Mouse (Mus musculus): ENCODE measurements at regions not wholly inside any gene's neighbourhood (a gene's known extent, or its start where the extent isn't known, plus 50 kb on each side); places are given as distances from the start of the nearest gene placed in this dataset.
A peak's percentile ranks its signal among the peaks of the same experiment; 100 is the strongest.

DNA sequence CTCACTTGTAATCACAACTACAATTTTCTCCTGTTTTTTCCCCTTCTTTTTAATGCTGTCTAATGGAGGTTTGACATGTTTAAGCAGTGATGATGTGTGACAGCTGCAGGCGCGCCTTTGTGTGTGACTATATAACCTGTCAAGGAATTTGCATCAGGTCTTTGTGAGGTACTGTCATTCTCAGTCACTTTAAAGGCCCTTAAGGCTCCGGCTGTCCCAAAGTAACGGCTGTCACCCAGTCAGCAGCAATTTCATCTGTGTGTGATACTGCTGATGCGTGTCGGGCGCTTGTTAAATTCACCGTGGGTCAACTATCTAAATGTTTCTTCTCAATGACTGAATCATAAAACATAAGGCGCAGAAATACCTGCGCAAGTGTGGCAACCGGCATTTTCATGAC, 350.2 kb downstream of the Nup35 start:
- Histone ChIP-seq H3K4me1 (ENCODE audit: control insufficient read depth, insufficient read depth, low read length) (peaks cover 4% of the 10 kb centered on the region; the same call in 1 of the 2 replicates), H3K27ac (ENCODE audit: insufficient read depth, low read depth, low read length) (no peak overlapping the region), H3K36me3 (ENCODE audit: control insufficient read depth, insufficient read depth, low read length) (no peaks in the 10 kb centered on the region), H3K27me3 (replicated peaks; ENCODE audit: control insufficient read depth, insufficient read depth, low read length) (no peaks in the 10 kb centered on the region), H3K4me3 (ENCODE audit: insufficient read depth, low read depth, low read length) (no peak overlapping the region)
- 83% methylated on average over 11 of the region's 11 CpGs for WGBS
- TF ChIP-seq CTCF (conservative IDR thresholded peaks at IDR 0.05; ENCODE audit: insufficient read depth, insufficient read length, low read depth, low read length) (no peak), POLR2A (IDR thresholded peaks at IDR 0.05; ENCODE audit: low read depth, low read length) (no peak)
- DNase-seq, result no peak

DNA sequence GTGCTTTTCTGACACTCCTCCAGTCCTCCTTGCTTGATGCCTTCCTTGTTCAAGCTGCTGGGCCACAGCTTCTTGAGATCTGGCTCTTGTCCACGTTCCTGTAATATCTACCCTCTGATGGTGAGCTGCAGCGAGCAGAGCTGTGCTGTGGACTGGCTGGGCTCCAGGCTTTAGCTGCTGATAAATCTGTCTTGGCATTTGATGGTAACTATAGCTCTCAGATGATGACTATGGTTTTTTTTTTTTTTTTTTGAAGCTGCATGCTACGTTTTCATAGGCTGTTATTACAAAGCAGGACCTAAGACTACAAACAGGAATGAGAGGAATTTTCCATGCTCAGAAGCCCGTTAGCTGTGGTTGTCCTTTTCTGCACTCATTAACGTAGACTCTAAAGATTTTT, 352.3 kb downstream of the Nup35 start:
- TF ChIP-seq POLR2A (IDR thresholded peaks at IDR 0.05; ENCODE audit: low read depth, low read length) (no peak), CTCF (conservative IDR thresholded peaks at IDR 0.05; ENCODE audit: insufficient read depth, insufficient read length, low read depth, low read length) (no peak)
- WGBS, result 25% methylated on average over 5 of the region's 5 CpGs
- DNase-seq, result no peak
- Histone ChIP-seq H3K4me3 (ENCODE audit: insufficient read depth, low read depth, low read length) (no peak overlapping the region), H3K27ac (ENCODE audit: insufficient read depth, low read depth, low read length) (no peak overlapping the region), H3K27me3 (replicated peaks; ENCODE audit: control insufficient read depth, insufficient read depth, low read length) (no peaks in the 10 kb centered on the region), H3K36me3 (ENCODE audit: control insufficient read depth, insufficient read depth, low read length) (no peaks in the 10 kb centered on the region), H3K4me1 (ENCODE audit: control insufficient read depth, insufficient read depth, low read length) (peaks cover 4% of the 10 kb centered on the region; the same call in 1 of the 2 replicates)

- Histone ChIP-seq H3K27ac (ENCODE audit: insufficient read depth, low read depth, low read length) (no peak overlapping the region), H3K27me3 (replicated peaks; ENCODE audit: control insufficient read depth, insufficient read depth, low read length) (no peaks in the 10 kb centered on the region), H3K4me1 (ENCODE audit: control insufficient read depth, insufficient read depth, low read length) (peaks cover 2% of the 10 kb centered on the region; the same call in 1 of the 2 replicates), H3K4me3 (ENCODE audit: insufficient read depth, low read depth, low read length) (no peak overlapping the region), H3K36me3 (ENCODE audit: control insufficient read depth, insufficient read depth, low read length) (no peaks in the 10 kb centered on the region)
- 84% methylated on average over 2 of the region's 2 CpGs for WGBS
- TF ChIP-seq POLR2A (IDR thresholded peaks at IDR 0.05; ENCODE audit: low read depth, low read length) (no peak), CTCF (conservative IDR thresholded peaks at IDR 0.05; ENCODE audit: insufficient read depth, insufficient read length, low read depth, low read length) (no peak)
- no peak for DNase-seq
Observed at GRCm38 (mm10) chr2:80973217-80973616, 356.2 kb downstream of the Nup35 start.

DNA sequence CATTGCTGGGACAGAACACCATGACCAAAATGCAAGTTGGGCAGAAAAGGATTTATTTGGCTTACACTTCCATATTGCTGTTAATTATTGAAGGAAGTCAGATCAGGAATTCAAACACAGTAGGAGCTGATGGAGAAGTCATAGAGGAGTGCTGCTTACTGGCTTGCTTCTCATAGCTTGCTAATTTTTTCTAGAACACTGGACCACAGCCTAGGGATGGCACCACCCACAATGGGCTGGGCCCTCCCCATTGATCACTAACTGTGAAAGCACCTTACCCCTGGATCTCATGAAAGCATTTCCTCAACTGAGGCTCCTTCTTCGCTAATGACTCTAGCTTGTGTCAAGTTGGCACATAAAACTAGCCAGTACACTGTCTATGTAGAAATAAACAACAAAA, 381.3 kb downstream of the Nup35 start:
- no peak overlapping the region for H3K27ac ChIP-seq (ENCODE audit: insufficient read depth, low read depth, low read length)
- 67% methylated on average over 1 of the region's 1 CpGs for WGBS
- no peaks in the 10 kb centered on the region for H3K27me3 ChIP-seq (replicated peaks; ENCODE audit: control insufficient read depth, insufficient read depth, low read length)
- peak; percentile 67 for DNase-seq
- H3K4me3 ChIP-seq (ENCODE audit: insufficient read depth, low read depth, low read length), result no peak overlapping the region
- no peaks in the 10 kb centered on the region for H3K36me3 ChIP-seq (ENCODE audit: control insufficient read depth, insufficient read depth, low read length)
- TF ChIP-seq POLR2A (IDR thresholded peaks at IDR 0.05; ENCODE audit: low read depth, low read length) (no peak), CTCF (conservative IDR thresholded peaks at IDR 0.05; ENCODE audit: insufficient read depth, insufficient read length, low read depth, low read length) (no peak)
- H3K4me1 ChIP-seq (ENCODE audit: control insufficient read depth, insufficient read depth, low read length), result no peaks in the 10 kb centered on the region

DNA sequence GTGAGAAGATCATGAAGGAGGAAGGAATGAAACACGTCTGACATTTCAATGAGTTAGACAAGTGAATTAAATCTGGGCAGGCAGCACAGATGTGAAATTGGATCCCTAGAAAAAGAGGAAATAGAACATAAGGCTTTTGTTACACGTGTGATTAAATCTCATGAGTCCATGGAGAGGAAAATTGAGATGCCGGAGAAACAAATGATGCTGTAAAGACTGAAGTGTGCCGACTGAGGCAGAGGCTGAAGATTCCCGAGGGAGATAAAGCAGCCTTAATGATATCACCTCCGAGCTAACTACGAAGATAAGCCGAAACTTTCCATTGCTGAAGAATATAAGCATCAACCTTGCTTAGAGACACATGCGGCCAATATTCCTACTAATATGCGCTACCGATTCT, 390.0 kb downstream of the Nup35 start:
- 54% methylated on average over 11 of the region's 11 CpGs for WGBS
- H3K36me3 ChIP-seq (ENCODE audit: control insufficient read depth, insufficient read depth, low read length), result no peaks in the 10 kb centered on the region
- TF ChIP-seq CTCF (conservative IDR thresholded peaks at IDR 0.05; ENCODE audit: insufficient read depth, insufficient read length, low read depth, low read length) (no peak), POLR2A (IDR thresholded peaks at IDR 0.05; ENCODE audit: low read depth, low read length) (no peak)
- DNase-seq, result no peak
- no peak overlapping the region for H3K27ac ChIP-seq (ENCODE audit: insufficient read depth, low read depth, low read length)
- H3K27me3 ChIP-seq (replicated peaks; ENCODE audit: control insufficient read depth, insufficient read depth, low read length), result no peaks in the 10 kb centered on the region
- H3K4me1 ChIP-seq (ENCODE audit: control insufficient read depth, insufficient read depth, low read length), result no peaks in the 10 kb centered on the region
- no peak overlapping the region for H3K4me3 ChIP-seq (ENCODE audit: insufficient read depth, low read depth, low read length)

GRCm38 (mm10) chr2:81023620-81024019, 406.6 kb downstream of the Nup35 start:
- H3K4me1 ChIP-seq (ENCODE audit: control insufficient read depth, insufficient read depth, low read length), result no peaks in the 10 kb centered on the region
- no peak for DNase-seq
- no peak overlapping the region for H3K4me3 ChIP-seq (ENCODE audit: insufficient read depth, low read depth, low read length)
- H3K27me3 ChIP-seq (replicated peaks; ENCODE audit: control insufficient read depth, insufficient read depth, low read length), result no peaks in the 10 kb centered on the region
- H3K27ac ChIP-seq (ENCODE audit: insufficient read depth, low read depth, low read length), result no peak overlapping the region
- WGBS, result 48% methylated on average over 3 of the region's 3 CpGs
- TF ChIP-seq POLR2A (IDR thresholded peaks at IDR 0.05; ENCODE audit: low read depth, low read length), result no peak
- H3K36me3 ChIP-seq (ENCODE audit: control insufficient read depth, insufficient read depth, low read length), result no peaks in the 10 kb centered on the region
